Mouse (Mus musculus) myocyte (in vitro differentiated cells): ENCODE results near the gene Plekha7. TPM values are rescaled to one million over a fixed set of nuclear protein-coding genes. Genes with fewer than 3 reads are reported as not detected.

ENCODE experiments used
- H3K27me3 ChIP-seq: one replicate; pipeline ENCODE4 v1.6.1; 2011; ENCODE audit not compliant: control insufficient read depth, insufficient read depth, insufficient read length
- H3K36me3 ChIP-seq: one replicate; pipeline ENCODE4 v1.6.1; 2011; ENCODE audit not compliant: control insufficient read depth, insufficient read depth
- H3K4me2 ChIP-seq: one replicate; pipeline ENCODE4 v1.6.1; 2011; ENCODE audit warnings: low read depth, control low read depth
- H3K4me3 ChIP-seq: one replicate; pipeline ENCODE4 v1.5.1; 2011; ENCODE audit warnings: mild to moderate bottlenecking, control low read depth, moderate library complexity
- H3K79me2 ChIP-seq: one replicate; pipeline ENCODE4 v1.6.1; 2011; ENCODE audit not compliant: control insufficient read depth, insufficient read depth
- H3ac ChIP-seq: one replicate; pipeline ENCODE4 v1.6.1; 2011; ENCODE audit not compliant: control insufficient read depth, insufficient read length
- CEBPB ChIP-seq: IDR thresholded peaks from 2 replicates; pipeline ENCODE4 v1.6.1; 2011; ENCODE audit warnings: mild to moderate bottlenecking, moderate library complexity; ENCODE audit not compliant: poor library complexity, insufficient read depth, severe bottlenecking
- E2F4 ChIP-seq: IDR thresholded peaks from one replicate; pipeline ENCODE4 v1.6.1; 2011; ENCODE audit warnings: mild to moderate bottlenecking, control low read depth, moderate library complexity; ENCODE audit not compliant: insufficient read depth
- MAX ChIP-seq: IDR thresholded peaks from one replicate; pipeline ENCODE4 v1.6.1; 2011; ENCODE audit warnings: low read depth, mild to moderate bottlenecking, control low read depth
- MYOD1 ChIP-seq, 3 experiments: IDR thresholded peaks; one replicate each; pipeline ENCODE4 v1.6.1; 2011; ENCODE audit warnings: control low read depth in 2 of 3, low read depth in 2 of 3, mild to moderate bottlenecking in 2 of 3, moderate library complexity in 1 of 3; ENCODE audit not compliant: insufficient read length in 2 of 3, control insufficient read depth in 1 of 3
- MYOG ChIP-seq, 3 experiments: IDR thresholded peaks; one replicate each; pipeline ENCODE4 v1.6.1; 2011; ENCODE audit warnings: control low read depth in 2 of 3, low read depth in 2 of 3, mild to moderate bottlenecking in 2 of 3; ENCODE audit not compliant: insufficient read length in 2 of 3, control insufficient read depth in 1 of 3, insufficient read depth in 1 of 3
- POLR2A ChIP-seq: IDR thresholded peaks from one replicate; pipeline ENCODE4 v1.6.1; 2011; ENCODE audit warnings: low read depth, mild to moderate bottlenecking, control low read depth, moderate library complexity; ENCODE audit not compliant: insufficient read length
- POLR2AphosphoS2 ChIP-seq: IDR thresholded peaks from one replicate; pipeline ENCODE4 v1.6.1; 2011; ENCODE audit warnings: low read depth, control low read depth; ENCODE audit not compliant: insufficient read length
- REST ChIP-seq: IDR thresholded peaks from one replicate; pipeline ENCODE4 v1.6.1; 2011; ENCODE audit warnings: mild to moderate bottlenecking, control low read depth, moderate library complexity; ENCODE audit not compliant: insufficient read depth, insufficient read length
- SRF ChIP-seq: IDR thresholded peaks from one replicate; pipeline ENCODE4 v1.6.1; 2011; ENCODE audit warnings: low read depth; ENCODE audit not compliant: control insufficient read depth, insufficient read length
- TCF12 ChIP-seq: IDR thresholded peaks from one replicate; pipeline ENCODE4 v1.6.1; 2011; ENCODE audit warnings: mild to moderate bottlenecking, control low read depth; ENCODE audit not compliant: poor library complexity, insufficient read depth, severe bottlenecking
- TCF3 ChIP-seq: IDR thresholded peaks from one replicate; pipeline ENCODE4 v1.6.1; 2011; ENCODE audit warnings: low read depth, control low read depth; ENCODE audit not compliant: insufficient read length
- USF1 ChIP-seq: IDR thresholded peaks from one replicate; pipeline ENCODE4 v1.6.1; 2011; ENCODE audit warnings: low read depth, mild to moderate bottlenecking, control low read depth, moderate library complexity
- polyA plus RNA-seq: library from polyadenylated mRNA; unstranded; fragments of >200 nt; fragmentation: generic; extraction: Trizol; gene quantifications from one replicate; pipeline ENCODE4 v1.2.1, GENCODE M21; 2012; ENCODE audit warnings: missing spikeins

Gene Plekha7
- polyA plus RNA-seq, 1 experiment, result 2.6 TPM

DNA sequence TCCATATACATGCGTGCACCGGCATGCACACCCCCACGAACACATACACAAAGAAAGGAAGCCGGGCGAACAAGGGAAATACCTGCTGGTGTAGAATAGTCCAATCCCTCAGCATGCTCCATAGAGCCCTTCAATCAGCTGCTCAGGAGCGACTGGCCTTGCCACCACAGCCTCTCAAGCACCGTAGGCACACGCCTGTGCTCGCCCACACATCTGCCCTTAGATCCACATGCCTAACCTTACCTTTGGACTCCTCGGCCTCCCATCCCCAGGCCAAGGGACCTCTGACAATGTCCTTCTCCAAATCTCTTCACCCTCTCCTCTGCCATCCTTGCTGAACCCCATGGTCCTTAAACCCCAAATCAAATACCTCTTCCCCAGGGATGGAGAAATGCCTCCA, 50.2 kb downstream of the Plekha7 start:
- Histone ChIP-seq H3K79me2 (no peaks in the 10 kb centered on the region), H3K27me3 (peaks cover 13% of the 10 kb centered on the region), H3K4me3 (no peak overlapping the region), H3K4me2 (no peak overlapping the region), H3ac (no peak overlapping the region), H3K36me3 (no peaks in the 10 kb centered on the region)
- TF ChIP-seq MYOD1 (IDR thresholded peaks at IDR 0.05; ENCODE audit: control insufficient read depth in 1 of 3, insufficient read length in 2 of 3, low read depth in 2 of 3) (no peak), POLR2A (no peak), REST (no peak), TCF3 (no peak), POLR2AphosphoS2 (no peak), CEBPB (no peak), TCF12 (no peak), USF1 (no peak), MAX (no peak), MYOG (IDR thresholded peaks at IDR 0.05; ENCODE audit: control insufficient read depth in 1 of 3, insufficient read depth in 1 of 3, insufficient read length in 2 of 3, low read depth in 2 of 3) (no peak), E2F4 (no peak), SRF (no peak)

DNA sequence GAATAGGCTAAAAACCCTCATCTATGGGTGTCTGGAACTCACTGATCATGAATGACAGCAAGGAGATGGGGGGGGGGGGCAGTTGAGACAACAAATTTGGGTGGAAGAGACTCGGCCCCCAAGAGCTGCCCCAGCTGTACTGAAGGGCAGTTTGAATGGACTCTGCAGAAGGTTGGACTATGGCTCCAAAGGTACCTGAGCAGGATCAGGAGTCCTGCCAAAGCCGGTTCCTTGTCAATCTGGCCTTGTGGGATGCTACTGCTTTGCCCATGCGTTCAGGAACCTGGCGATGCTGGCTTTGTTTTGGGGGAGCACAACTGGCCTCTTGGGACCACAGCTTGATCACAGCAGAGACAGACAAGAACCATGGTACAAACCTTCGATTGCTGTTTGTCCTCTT, 52.5 kb downstream of the Plekha7 start:
- Histone ChIP-seq H3K4me3 (no peak overlapping the region), H3K4me2 (no peak overlapping the region), H3K27me3 (peaks cover 18% of the 10 kb centered on the region), H3ac (no peak overlapping the region), H3K36me3 (no peaks in the 10 kb centered on the region), H3K79me2 (no peaks in the 10 kb centered on the region)
- no peak for TF ChIP-seq REST
- TF ChIP-seq MYOD1 (IDR thresholded peaks at IDR 0.05; ENCODE audit: control insufficient read depth in 1 of 3, insufficient read length in 2 of 3, low read depth in 2 of 3), result no peak
- no peak for TF ChIP-seq TCF12
- no peak for TF ChIP-seq TCF3
- TF ChIP-seq CEBPB, result no peak
- TF ChIP-seq SRF, result no peak

DNA sequence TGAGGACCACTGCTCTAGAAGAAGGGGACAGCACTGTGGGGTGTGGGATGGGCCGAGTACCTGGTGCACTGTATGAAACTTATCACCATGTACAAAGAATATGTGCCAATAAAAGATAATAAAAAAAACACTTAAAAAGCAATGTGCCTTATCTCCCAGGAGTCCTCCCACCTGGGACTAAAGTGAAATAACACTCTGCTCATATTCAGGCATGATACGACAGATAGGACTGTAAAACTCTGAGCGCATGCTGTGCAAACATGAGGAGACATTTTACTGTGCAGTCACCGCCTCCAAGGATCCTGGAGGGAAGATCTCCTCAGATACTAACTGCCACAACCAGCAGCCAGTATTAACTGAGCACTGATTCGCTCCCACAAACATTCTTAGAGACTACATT, 53.5 kb downstream of the Plekha7 start:
- Histone ChIP-seq H3K27me3 (peaks cover 18% of the 10 kb centered on the region), H3K4me2 (no peak overlapping the region), H3K79me2 (no peaks in the 10 kb centered on the region), H3K36me3 (no peaks in the 10 kb centered on the region), H3ac (no peak overlapping the region), H3K4me3 (no peak overlapping the region)
- TF ChIP-seq REST, result no peak
- no peak for TF ChIP-seq MAX
- no peak for TF ChIP-seq E2F4
- TF ChIP-seq TCF3, result no peak
- TF ChIP-seq TCF12, result no peak
- TF ChIP-seq USF1, result no peak
- no peak for TF ChIP-seq MYOG (IDR thresholded peaks at IDR 0.05; ENCODE audit: control insufficient read depth in 1 of 3, insufficient read depth in 1 of 3, insufficient read length in 2 of 3, low read depth in 2 of 3)
- no peak for TF ChIP-seq CEBPB
- TF ChIP-seq MYOD1 (IDR thresholded peaks at IDR 0.05; ENCODE audit: control insufficient read depth in 1 of 3, insufficient read length in 2 of 3, low read depth in 2 of 3), result no peak
- no peak for TF ChIP-seq POLR2AphosphoS2
- no peak for TF ChIP-seq POLR2A
- no peak for TF ChIP-seq SRF

DNA sequence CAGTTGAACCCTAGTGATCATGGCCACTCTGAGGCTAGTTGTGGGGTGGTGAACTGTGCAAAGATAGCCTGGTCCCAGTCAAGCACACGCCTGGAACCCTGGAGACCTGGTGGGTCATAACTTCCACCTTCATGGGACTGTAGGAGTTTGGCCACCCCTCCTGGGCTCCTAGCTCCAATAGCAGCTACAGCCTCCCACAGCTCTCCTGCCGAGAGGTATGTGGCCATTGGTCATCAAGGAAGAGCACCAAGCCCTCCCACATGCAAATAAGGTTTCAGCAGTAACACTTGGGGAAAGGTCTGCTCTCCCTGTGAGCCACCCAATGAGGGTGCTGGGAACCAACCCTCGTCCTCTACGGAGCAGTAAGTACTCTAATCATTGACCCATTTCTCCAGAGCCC, 55.7 kb downstream of the Plekha7 start:
- Histone ChIP-seq H3K27me3 (peaks cover 21% of the 10 kb centered on the region), H3K4me2 (no peak overlapping the region), H3K36me3 (no peaks in the 10 kb centered on the region), H3ac (no peak overlapping the region), H3K4me3 (no peak overlapping the region), H3K79me2 (no peaks in the 10 kb centered on the region)
- TF ChIP-seq MAX, result no peak
- TF ChIP-seq MYOG (IDR thresholded peaks at IDR 0.05; ENCODE audit: control insufficient read depth in 1 of 3, insufficient read depth in 1 of 3, insufficient read length in 2 of 3, low read depth in 2 of 3), result no peak
- no peak for TF ChIP-seq CEBPB
- TF ChIP-seq TCF12, result no peak
- no peak for TF ChIP-seq REST
- no peak for TF ChIP-seq POLR2AphosphoS2
- no peak for TF ChIP-seq POLR2A
- TF ChIP-seq E2F4, result no peak
- no peak for TF ChIP-seq TCF3
- TF ChIP-seq MYOD1 (IDR thresholded peaks at IDR 0.05; ENCODE audit: control insufficient read depth in 1 of 3, insufficient read length in 2 of 3, low read depth in 2 of 3), result no peak
- no peak for TF ChIP-seq USF1
- TF ChIP-seq SRF, result no peak

DNA sequence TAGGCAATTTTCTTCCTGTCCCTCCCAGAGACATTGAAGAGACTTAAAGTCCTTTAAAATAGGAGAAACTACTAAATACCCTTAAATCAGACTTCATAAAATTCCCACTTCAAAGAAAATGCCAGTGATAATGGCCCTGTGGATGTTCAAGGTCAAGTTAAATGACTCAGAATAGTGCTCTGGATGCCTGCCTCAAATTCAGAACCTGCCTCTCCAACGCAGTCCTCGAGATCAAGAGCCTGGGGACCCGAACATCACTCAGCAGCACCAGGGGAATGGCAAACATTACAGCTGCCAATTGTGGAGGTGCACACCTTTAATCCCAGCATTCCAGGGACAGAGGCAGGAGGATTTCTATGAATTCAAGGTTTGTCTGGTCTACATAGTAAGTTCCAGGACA, 56.7 kb downstream of the Plekha7 start:
- TF ChIP-seq TCF3 (no peak), MAX (no peak), MYOD1 (IDR thresholded peaks at IDR 0.05; ENCODE audit: control insufficient read depth in 1 of 3, insufficient read length in 2 of 3, low read depth in 2 of 3) (no peak), REST (no peak), SRF (no peak), CEBPB (no peak), POLR2AphosphoS2 (no peak), E2F4 (no peak), TCF12 (no peak), POLR2A (no peak), USF1 (no peak), MYOG (IDR thresholded peaks at IDR 0.05; ENCODE audit: control insufficient read depth in 1 of 3, insufficient read depth in 1 of 3, insufficient read length in 2 of 3, low read depth in 2 of 3) (no peak)
- Histone ChIP-seq H3K4me3 (no peak overlapping the region), H3K27me3 (peaks cover 21% of the 10 kb centered on the region), H3K36me3 (no peaks in the 10 kb centered on the region), H3ac (no peak overlapping the region), H3K79me2 (no peaks in the 10 kb centered on the region), H3K4me2 (no peak overlapping the region)
